Mouse (Mus musculus) bone marrow, adult 2 months (tissue): ENCODE results near the gene Hmx1.

Experiments
- CTCF ChIP-seq: fragments of 200-500 bp; IDR thresholded peaks from 2 replicates; pipeline ENCODE4 v1.5.1; 2011; ENCODE audit warnings: low read length, control low read depth; ENCODE audit not compliant: control insufficient read depth, insufficient read depth
- POLR2A ChIP-seq: fragments of 200-500 bp; IDR thresholded peaks from 2 replicates; pipeline ENCODE4 v1.6.1; 2011; ENCODE audit warnings: low read depth, mild to moderate bottlenecking, control low read depth, low read length, borderline replicate concordance; ENCODE audit not compliant: control insufficient read depth

- TF ChIP-seq CTCF (no peak), POLR2A (no peak)
Measured at GRCm38 (mm10) chr5:35388491-35389111, at the start of gene Hmx1.
